Mouse (Mus musculus): ENCODE data around the gene Psma7.

Gene Psma7

GRCm38 (mm10) chr2:180045283-180045682 lies 3.0 kb upstream of the Psma7 start:
- in situ Hi-C loops (cut with MboI, MseI): loop anchor here (5.0 kb wide), 1 partner anchor 128 kb away; no protein-coding TSS in a partner anchor

GRCm38 (mm10) chr2:180042858-180043515 lies 754 bp upstream of the Psma7 start:
- in situ Hi-C loops (cut with MboI, MseI): no loop called here

GRCm38 (mm10) chr2:180041577-180042255 lies 517 bp downstream of the Psma7 start:
- in situ Hi-C loops (cut with MboI, MseI): no loop called here

- in situ Hi-C loops (cut with MboI, MseI): no loop called here
Observed at GRCm38 (mm10) chr2:180040406-180040805, 1.8 kb downstream of the Psma7 start.

- in situ Hi-C loops (cut with MboI, MseI): no loop called here
Observed at GRCm38 (mm10) chr2:180034753-180035152, 7.5 kb downstream of the Psma7 start.

GRCm38 (mm10) chr2:180033956-180034355 lies 8.3 kb downstream of the Psma7 start:
- in situ Hi-C loops (cut with MboI, MseI): no loop called here

GRCm38 (mm10) chr2:180032925-180033324 lies 9.3 kb downstream of the Psma7 start:
- in situ Hi-C loops (cut with MboI, MseI): no loop called here

- in situ Hi-C loops (cut with MboI, MseI): no loop called here
Observed at GRCm38 (mm10) chr2:180031270-180031669, 11.0 kb downstream of the Psma7 start.

GRCm38 (mm10) chr2:180027768-180028167 lies 14.5 kb downstream of the Psma7 start:
- in situ Hi-C loops (cut with MboI, MseI): loop anchor here (10.0 kb wide), 1 partner anchor 53 kb away; the partner anchor contains the start of gene Taf4

- in situ Hi-C loops (cut with MboI, MseI): loop anchor here (10.0 kb wide), 1 partner anchor 51 kb away; the partner anchor contains the start of gene Taf4
Observed at GRCm38 (mm10) chr2:180025861-180026200, 16.4 kb downstream of the Psma7 start.

GRCm38 (mm10) chr2:180025135-180025860 lies 16.9 kb downstream of the Psma7 start:
- in situ Hi-C loops (cut with MboI, MseI): loop anchor here (10.0 kb wide), 1 partner anchor 50 kb away; the partner anchor contains the start of gene Taf4

GRCm38 (mm10) chr2:180024401-180025098 lies 17.7 kb downstream of the Psma7 start, which contains the start of gene Lsm14b:
Gene Lsm14b (plus strand): TSS chr2:180024987.
- in situ Hi-C loops (cut with MboI, MseI): loop anchor here (10.0 kb wide), 1 partner anchor 50 kb away; the partner anchor contains the start of gene Taf4

GRCm38 (mm10) chr2:180022751-180023150 lies 19.5 kb downstream of the Psma7 start:
- in situ Hi-C loops (cut with MboI, MseI): loop anchor here (10.0 kb wide), 1 partner anchor 48 kb away; the partner anchor contains the start of gene Taf4

- in situ Hi-C loops (cut with MboI, MseI): loop anchor here (10.0 kb wide), 1 partner anchor 46 kb away; the partner anchor contains the start of gene Taf4
Observed at GRCm38 (mm10) chr2:180020919-180021318, 21.3 kb downstream of the Psma7 start.

GRCm38 (mm10) chr2:180020091-180020661 lies 22.1 kb downstream of the Psma7 start:
- in situ Hi-C loops (cut with MboI, MseI): loop anchor here (10.0 kb wide), 1 partner anchor 45 kb away; the partner anchor contains the start of gene Taf4

- in situ Hi-C loops (cut with MboI, MseI): no loop called here
Observed at GRCm38 (mm10) chr2:180018573-180018972, 23.7 kb downstream of the Psma7 start.

- in situ Hi-C loops (cut with MboI, MseI): no loop called here
Observed at GRCm38 (mm10) chr2:180017632-180018031, 24.6 kb downstream of the Psma7 start.

GRCm38 (mm10) chr2:180013686-180014085 lies 28.5 kb downstream of the Psma7 start:
- in situ Hi-C loops (cut with MboI, MseI): no loop called here

- in situ Hi-C loops (cut with MboI, MseI): no loop called here
Observed at GRCm38 (mm10) chr2:180011370-180011769, 30.9 kb downstream of the Psma7 start.

GRCm38 (mm10) chr2:180010686-180011085 lies 31.5 kb downstream of the Psma7 start:
- in situ Hi-C loops (cut with MboI, MseI): no loop called here
